Mouse (Mus musculus): ENCODE measurements at regions not wholly inside any gene's neighbourhood (a gene's known extent, or its start where the extent isn't known, plus 50 kb on each side); places are given as distances from the start of the nearest gene placed in this dataset.

GRCm38 (mm10) chr8:90635766-90636492 is 181.3 kb downstream of the Gm19935 start:
- no peak for DNase-seq

- DNase-seq = no peak
Observed at GRCm38 (mm10) chr8:90630796-90631195, 186.4 kb downstream of the Gm19935 start.

GRCm38 (mm10) chr8:90608410-90608809 is 208.8 kb downstream of the Gm19935 start:
- DNase-seq = no peak

DNA sequence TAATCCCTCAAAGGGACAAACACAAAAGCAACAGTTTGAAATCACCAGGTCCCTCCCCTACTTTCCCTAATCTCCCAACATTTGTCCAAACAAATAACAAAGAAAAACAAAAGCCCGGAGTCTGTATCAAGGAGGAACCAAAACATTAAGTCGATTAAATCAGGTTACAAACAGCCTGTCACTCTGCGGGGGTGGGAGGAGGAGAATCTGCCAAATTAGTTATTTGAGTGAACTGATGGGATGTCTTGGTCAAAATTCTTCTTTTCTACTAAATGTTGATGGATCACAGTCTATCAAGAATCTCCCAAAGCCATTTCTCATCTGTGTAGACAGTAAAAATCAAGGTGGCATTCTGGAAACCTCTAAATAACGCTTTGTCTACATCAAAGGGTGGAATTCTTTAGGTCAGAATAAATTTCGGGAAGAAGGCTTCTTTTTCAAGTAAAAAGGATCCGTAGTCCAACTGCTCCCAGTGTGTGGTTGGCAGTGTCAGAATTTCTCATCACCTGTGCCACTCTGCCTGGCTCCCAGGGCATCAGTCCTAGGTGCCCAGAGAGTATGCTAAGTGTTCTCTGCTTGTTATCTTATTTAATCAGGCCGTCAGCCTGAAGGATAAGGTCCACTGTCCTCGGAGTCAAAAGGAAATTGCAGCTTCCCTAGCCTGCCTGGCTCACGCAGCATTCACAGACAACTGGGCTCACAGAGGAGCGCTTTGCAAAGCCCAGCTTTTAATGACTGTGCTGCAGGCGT is 216.1 kb downstream of the Gm19935 start:
- no peak for DNase-seq

DNA sequence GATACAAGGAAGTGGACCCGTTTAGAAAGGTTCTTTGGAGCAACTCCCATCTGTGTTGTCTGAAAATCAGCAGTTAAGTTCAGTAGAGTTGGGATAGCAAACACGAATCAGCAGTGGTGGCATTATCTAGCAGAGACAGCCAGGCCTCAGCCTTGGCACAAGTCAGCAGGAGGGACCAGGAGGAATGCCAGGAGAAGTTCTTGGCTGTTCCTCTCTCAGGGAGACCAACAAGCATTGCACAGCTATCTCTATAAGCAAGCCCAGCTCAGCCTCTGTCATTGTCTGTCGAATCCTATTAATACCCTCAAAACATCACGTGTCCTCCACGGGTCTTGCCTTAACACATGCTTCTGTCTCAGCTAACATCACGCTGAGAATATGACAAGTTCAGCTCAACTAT is 219.8 kb downstream of the Gm19935 start:
- no peak for DNase-seq

DNA sequence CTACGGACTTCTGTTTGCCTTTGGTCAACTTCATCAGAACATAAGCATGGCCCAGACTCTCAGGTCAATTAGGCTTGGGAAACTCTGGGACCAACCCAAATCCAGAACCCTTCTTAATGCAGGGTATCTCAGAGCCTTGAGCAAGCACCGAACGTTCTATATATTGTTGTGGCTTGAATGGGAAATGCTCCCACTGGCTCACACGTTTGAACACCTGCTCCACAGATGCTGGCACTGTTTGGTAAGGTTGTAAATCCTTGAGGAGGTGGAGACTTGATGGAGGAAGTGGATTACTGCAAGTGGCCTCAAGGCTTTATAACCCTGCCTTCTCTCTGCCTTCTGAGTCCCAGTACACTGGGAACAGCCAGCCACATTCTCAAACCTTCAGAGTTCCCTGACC is 231.3 kb upstream of the Tox3 start:
- DNase-seq = no peak

GRCm38 (mm10) chr8:90576976-90577375 is 228.8 kb upstream of the Tox3 start:
- DNase-seq = no peak

GRCm38 (mm10) chr8:90574676-90575075 is 226.5 kb upstream of the Tox3 start:
- no peak for DNase-seq

GRCm38 (mm10) chr8:90556079-90556427 is 207.9 kb upstream of the Tox3 start:
- DNase-seq = no peak

DNA sequence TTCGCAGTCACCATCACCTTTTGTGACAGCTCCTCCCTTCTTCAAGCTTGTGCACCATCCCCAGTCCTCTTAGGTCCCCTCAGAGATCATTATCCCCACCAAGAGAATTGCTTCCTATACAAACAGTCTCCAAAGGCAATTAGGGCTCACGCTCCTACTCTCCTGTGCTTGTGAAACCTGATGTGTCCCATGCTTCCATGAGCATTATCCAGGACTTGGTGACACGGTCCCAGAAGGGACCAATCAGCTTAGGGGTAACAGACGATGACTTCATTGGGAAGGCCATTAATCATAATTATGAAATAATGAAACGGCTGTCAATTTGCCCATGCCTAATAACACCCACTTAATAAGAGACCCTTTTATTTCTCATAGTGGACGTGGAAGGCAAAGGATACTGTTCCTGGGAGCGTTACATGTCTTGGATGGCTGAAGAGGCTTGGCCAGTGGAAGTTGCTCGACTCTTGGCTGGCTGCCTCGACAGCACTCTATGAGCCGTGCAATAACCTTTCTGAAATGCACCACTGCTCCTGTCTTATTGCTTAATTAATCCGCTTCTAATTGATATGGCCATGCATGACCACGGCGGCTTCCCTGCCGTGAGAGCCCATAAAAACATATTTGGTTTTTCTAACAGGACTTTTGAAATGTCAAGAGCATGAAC is 207.4 kb upstream of the Tox3 start:
- DNase-seq = peak; percentile 32

DNA sequence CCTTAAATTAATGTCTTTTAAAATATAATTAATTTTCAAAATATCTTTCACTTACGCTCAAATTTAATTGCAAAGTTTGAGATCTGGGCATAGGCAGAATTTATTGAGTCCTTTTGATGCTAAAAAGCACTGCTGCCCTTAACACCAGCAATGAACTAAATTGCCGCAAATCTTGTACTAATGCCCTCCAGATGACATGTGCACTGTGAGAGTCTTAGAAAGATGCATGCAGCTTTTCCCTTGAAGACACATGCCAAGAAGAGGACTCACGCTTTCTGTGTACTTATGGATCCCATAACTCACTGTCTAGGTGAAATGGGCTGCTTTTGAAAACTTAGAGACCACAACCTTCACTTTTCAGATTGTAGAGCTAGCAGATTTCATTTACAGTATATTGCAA is 199.1 kb upstream of the Tox3 start:
- DNase-seq = no peak

- no peak for DNase-seq
Observed at GRCm38 (mm10) chr8:90542619-90543018, 194.5 kb upstream of the Tox3 start.

DNA sequence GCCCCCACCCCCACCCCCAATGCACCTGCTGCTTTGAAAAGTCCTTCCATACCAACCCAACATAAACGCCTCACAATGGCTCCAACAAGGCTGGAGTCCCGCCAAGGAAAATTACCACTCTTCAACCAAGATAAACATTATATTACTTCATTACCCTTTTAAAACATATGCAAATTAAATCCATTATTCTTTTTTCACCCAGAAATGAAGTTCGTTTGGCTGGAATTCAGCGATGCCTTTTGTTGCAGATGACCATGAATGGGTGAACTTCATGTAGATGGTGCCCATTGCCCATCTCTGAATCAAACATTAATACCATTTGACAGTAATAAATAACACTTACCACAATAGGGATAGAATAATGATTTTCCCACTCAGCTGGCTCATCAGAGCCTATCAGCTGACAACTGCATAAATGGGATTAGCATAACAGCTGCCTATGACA is 188.1 kb upstream of the Tox3 start:
- DNase-seq = no peak

- no peak for DNase-seq
Observed at GRCm38 (mm10) chr8:90535515-90536156, 187.5 kb upstream of the Tox3 start.

- DNase-seq = no peak
Observed at GRCm38 (mm10) chr8:90521393-90521792, 173.2 kb upstream of the Tox3 start.

DNA sequence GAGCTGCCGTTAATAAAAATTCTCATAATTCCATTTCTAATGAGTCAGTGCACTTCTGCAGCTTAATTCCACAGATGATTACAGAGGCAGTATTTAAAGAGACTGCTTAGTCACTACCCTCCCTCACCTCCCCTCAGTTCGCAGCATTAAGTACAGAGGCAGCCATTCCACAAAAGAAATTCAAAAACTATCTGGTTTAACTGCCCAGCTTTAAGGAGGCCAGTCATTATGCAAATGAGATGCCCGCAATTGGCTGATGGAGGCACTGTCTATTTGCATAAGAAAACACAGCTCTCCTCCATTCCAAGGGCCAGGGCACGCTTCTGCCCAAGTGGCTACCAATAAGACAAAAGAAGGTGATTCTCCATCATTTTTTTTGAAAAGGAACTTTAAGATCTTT is 172.0 kb upstream of the Tox3 start:
- peak; percentile 2 for DNase-seq

- DNase-seq = no peak
Observed at GRCm38 (mm10) chr8:90519567-90519966, 171.4 kb upstream of the Tox3 start.

DNA sequence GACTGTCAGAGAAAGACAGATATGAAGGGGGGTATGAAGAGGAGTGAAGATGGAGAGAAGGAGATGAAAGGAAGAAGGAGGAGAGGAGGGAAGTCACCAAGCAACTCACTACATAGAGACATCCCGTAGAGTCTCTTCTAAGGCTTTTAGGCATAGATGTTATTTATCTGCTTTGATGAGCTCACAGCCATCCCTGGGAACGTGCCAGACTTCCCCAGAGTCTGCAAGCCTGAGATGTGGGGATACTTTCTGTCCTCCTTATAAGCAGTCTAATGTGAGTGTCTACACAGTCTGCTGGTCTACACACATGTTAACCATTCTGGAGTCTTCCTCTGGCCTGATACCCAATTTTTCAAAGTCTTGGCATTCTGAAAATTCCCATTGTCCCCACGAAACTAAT is 166.0 kb upstream of the Tox3 start:
- DNase-seq = no peak

GRCm38 (mm10) chr8:90513601-90514000 is 165.5 kb upstream of the Tox3 start:
- no peak for DNase-seq

DNA sequence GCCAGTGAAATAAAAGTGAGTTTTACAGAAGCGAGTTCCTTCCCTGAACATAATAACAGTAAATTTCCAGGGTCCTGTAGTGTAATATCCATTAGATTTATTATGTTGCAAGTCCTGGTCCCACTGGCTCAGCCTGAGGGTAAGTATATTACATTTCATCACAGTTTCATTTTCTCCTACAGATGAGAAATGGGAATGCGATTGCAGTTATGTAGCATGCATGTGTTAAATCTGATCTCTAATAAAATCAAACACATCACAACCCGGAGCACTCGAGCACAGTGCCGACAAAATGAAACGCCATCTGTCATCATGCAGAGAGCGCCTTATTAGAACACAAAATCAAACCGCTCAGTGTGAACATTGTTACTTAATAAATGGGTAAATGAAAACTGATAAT is 165.0 kb upstream of the Tox3 start:
- DNase-seq = no peak

- no peak for DNase-seq
Observed at GRCm38 (mm10) chr8:90512594-90512993, 164.5 kb upstream of the Tox3 start.

DNA sequence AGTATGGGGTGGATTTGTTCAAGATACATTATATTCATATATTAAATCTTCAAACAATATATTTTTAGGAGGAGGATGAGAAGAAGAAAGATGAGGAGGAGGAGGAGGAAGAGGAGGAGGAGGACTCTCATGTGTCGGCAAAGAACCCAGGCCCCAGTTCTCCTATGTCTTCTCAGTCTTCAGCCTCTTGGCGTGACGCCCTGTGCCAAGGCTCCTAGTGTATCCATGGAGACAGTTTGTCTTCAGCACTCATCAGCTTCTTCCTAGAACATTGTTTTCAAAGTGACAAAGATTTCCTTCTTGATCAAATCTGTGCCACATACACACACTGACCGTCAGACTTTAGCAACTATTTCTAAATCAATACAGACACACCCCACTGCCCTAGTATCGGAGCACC is 156.4 kb upstream of the Tox3 start:
- DNase-seq = no peak

- no peak for DNase-seq
Observed at GRCm38 (mm10) chr8:90503306-90503705, 155.2 kb upstream of the Tox3 start.

DNA sequence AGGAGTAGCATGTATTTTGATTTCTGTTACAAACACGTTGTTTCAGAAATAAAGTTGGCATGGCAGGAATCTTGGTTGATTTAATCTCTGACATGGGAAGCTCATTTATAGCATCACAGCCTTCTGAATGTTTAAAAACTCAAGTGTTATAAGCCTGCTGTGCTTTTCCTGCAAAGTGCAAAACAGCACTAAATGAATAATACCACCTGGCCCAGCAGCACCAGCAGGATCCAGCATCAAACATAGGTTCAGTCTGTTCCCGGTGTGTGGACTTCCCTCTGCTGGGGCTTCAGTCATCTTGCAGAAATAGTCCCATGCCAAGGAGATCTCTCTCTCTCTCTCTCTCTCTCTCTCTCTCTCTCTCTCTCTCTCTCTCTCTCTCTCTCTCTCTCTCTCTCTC is 154.7 kb upstream of the Tox3 start:
- DNase-seq = no peak

Data from kidney, adult 9 months (tissue).